Mouse (Mus musculus): Measurements from ENCODE around the gene Notch1.

DNA sequence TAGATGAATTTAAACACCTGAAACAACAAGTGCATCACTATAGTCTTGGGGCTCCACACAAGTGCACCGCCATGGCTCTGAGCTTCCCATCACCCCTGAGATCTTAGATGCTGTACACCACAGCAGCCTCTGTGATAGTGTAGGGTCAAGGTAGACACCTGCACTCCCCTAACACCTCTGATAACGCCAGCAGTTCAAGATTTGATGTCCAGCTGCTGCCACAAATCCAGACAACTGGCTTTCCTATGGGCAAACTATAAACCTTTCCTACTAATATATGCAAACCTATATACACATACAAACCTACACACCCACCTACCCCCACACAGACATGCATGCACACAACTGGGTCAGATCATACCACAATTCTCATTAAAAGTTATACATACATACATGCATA, 91.9 kb downstream of the Notch1 start:
- TF ChIP-seq CTCF (IDR thresholded peaks at IDR 0.05; ENCODE audit: low read depth) (no peak), EP300 (IDR thresholded peaks at IDR 0.05; ENCODE audit: low read depth) (no peak)

All from liver, embryonic 14.5 days (tissue).